Comparison of ENCODE assay signal across 8 mouse cellular contexts in the genomic region with DNA sequence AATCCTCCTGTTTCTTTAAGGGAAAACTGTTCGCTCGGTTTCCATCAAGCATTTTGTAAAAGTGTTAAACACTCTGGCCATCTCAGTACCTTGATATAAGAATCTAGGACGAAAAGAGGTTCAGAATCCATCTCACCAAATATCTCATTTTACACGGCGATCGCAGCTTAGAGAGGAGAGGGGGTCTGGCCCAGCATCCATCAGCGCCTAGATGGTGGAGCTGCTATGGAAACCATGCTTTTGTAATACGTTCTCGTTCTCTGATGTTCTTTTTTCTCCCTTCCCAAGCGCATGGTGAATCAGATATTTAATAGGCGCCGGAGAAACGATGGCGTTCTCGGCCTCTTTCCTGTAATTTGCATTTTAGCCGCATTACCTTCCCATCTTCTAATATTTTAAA. TPM values are rescaled to one million over a fixed set of nuclear protein-coding genes. Genes with fewer than 3 reads are reported as not detected.
A peak's percentile ranks its signal among the peaks of the same experiment; 100 is the strongest.
DNase-seq lines count a peak whose midpoint lies in the region; ATAC-seq and TF ChIP-seq lines count a peak whose summit lies in the region.

No protein-coding gene starts in this region.

- no peak for TF ChIP-seq POLR2A in heart, adult 2 months (IDR thresholded peaks at IDR 0.05; ENCODE audit: insufficient read depth, low read depth, low read length)

- intact Hi-C loops in heart, adult 2 months (cut with DNase I): no loop called here

- no peaks in the 10 kb centered on the region for H3K4me1 ChIP-seq in heart, adult 2 months (ENCODE audit: control insufficient read depth, insufficient read depth, low read length)
- peaks cover 7% of the 10 kb centered on the region for H3K4me1 ChIP-seq in E14TG2a.4 (replicated peaks; ENCODE audit: low read depth, low read length)
- peaks cover 8% of the 10 kb centered on the region for H3K4me1 ChIP-seq in forebrain, embryonic 12.5 days
- H3K4me1 ChIP-seq in limb, embryonic 13.5 days: peaks cover 3% of the 10 kb centered on the region; the same call in 1 of the 2 replicates

- peaks cover 10% of the 10 kb centered on the region for H3K9me3 ChIP-seq in E14TG2a.4 (ENCODE audit: low read length)
- no peaks in the 10 kb centered on the region for H3K9me3 ChIP-seq in forebrain, embryonic 12.5 days
- no peaks in the 10 kb centered on the region for H3K9me3 ChIP-seq in limb, embryonic 13.5 days

- H3K9ac ChIP-seq in heart, adult 2 months (ENCODE audit: low read depth, low read length): no peak overlapping the region
- H3K9ac ChIP-seq in forebrain, embryonic 12.5 days: peak overlapping the region; percentile 82
- H3K9ac ChIP-seq in limb, embryonic 13.5 days: peak overlapping the region; percentile 72; the same call in 1 of the 2 replicates

- H3K36me3 ChIP-seq in heart, adult 2 months (ENCODE audit: control insufficient read depth, insufficient read depth, low read length): no peaks in the 10 kb centered on the region
- no peaks in the 10 kb centered on the region for H3K36me3 ChIP-seq in E14TG2a.4 (ENCODE audit: insufficient read depth, low read length)
- H3K36me3 ChIP-seq in forebrain, embryonic 12.5 days (replicated peaks): 0 out of 2 replicates have a peak, but pooled peaks cover 1% of the 10 kb centered on the region
- no peaks in the 10 kb centered on the region for H3K36me3 ChIP-seq in limb, embryonic 13.5 days

- peak overlapping the region; percentile 74 for H3K4me2 ChIP-seq in forebrain, embryonic 12.5 days
- peak overlapping the region; percentile 88 for H3K4me2 ChIP-seq in limb, embryonic 13.5 days (replicated peaks)

- ATAC-seq in forebrain, embryonic 12.5 days (ENCODE audit: low FRiP score): peak; percentile 22; the same call in 1 of the 2 replicates
- ATAC-seq in limb, embryonic 13.5 days (ENCODE audit: low FRiP score, low read depth): no peak

- DNase-seq in heart, adult 2 months: no peak
- no peak for DNase-seq in heart, adult 9 months (ENCODE audit: low spot score in 2 of 2)
- DNase-seq in gastrocnemius, adult 18-20 months (ENCODE audit: low spot score): no peak
- DNase-seq in retina, embryonic 14.5 days (ENCODE audit: low spot score): no peak
- no peak for DNase-seq in layer of hippocampus, adult 9-10 months (ENCODE audit: low spot score)

- no peak overlapping the region for H3K27ac ChIP-seq in heart, adult 2 months
- H3K27ac ChIP-seq in forebrain, embryonic 12.5 days: peak overlapping the region; percentile 89
- no peak overlapping the region for H3K27ac ChIP-seq in limb, embryonic 13.5 days

- WGBS in heart, adult 2 months: 51% methylated on average over 16 of the region's 16 CpGs
- WGBS in forebrain, embryonic 12.5 days: 11% methylated on average over 16 of the region's 16 CpGs
- 18% methylated on average over 16 of the region's 16 CpGs for whole genome bisulfite sequencing in limb, embryonic 13.5 days

- peak overlapping the region; percentile 5; the same call in 1 of the 2 replicates for H3K4me3 ChIP-seq in heart, adult 2 months
- H3K4me3 ChIP-seq in E14TG2a.4 (replicated peaks; ENCODE audit: low read length): peak overlapping the region; percentile 90
- peak overlapping the region; percentile 83 for H3K4me3 ChIP-seq in forebrain, embryonic 12.5 days (replicated peaks)
- peak overlapping the region; percentile 77 for H3K4me3 ChIP-seq in limb, embryonic 13.5 days

- no peaks in the 10 kb centered on the region for H3K79me2 ChIP-seq in heart, adult 2 months (replicated peaks; ENCODE audit: control insufficient read depth, insufficient read depth, low read length)

- H3K27me3 ChIP-seq in heart, adult 2 months (ENCODE audit: control insufficient read depth, insufficient read depth, low read length): 0 out of 2 replicates have a peak, but pooled peaks cover 2% of the 10 kb centered on the region
- H3K27me3 ChIP-seq in E14TG2a.4 (ENCODE audit: insufficient read depth, low read length): peaks cover 43% of the 10 kb centered on the region
- no peaks in the 10 kb centered on the region for H3K27me3 ChIP-seq in forebrain, embryonic 12.5 days
- 0 out of 2 replicates have a peak, but pooled peaks cover 5% of the 10 kb centered on the region for H3K27me3 ChIP-seq in limb, embryonic 13.5 days

- TF ChIP-seq CTCF in heart, adult 2 months (IDR thresholded peaks at IDR 0.05): no peak
- TF ChIP-seq CTCF in E14TG2a.4 (conservative IDR thresholded peaks at IDR 0.05; ENCODE audit: low read length): no peak

- no peak for TF ChIP-seq EP300 in heart, adult 2 months (IDR thresholded peaks at IDR 0.05; ENCODE audit: insufficient read depth, low read depth, low read length)

RNA-seq across cellular contexts. Expression of a gene that starts 1.2 kb away (rescaled TPM):
- 1 to 10 TPM; 3.8 to 4.7 TPM for total RNA-seq in heart, adult 2 months (2021)
- 1.0 and 2.6 TPM in 2 replicates for polyA plus RNA-seq in heart, adult 2 months (2012; rRNA removed)
- 112 and 121 TPM in 2 replicates for polyA plus RNA-seq in forebrain, embryonic 12.5 days (2016; fragmentation: Nextera tagmentation; extraction: Ambion mirVana)
- 26.5 and 27.7 TPM in 2 replicates for polyA plus RNA-seq in limb, embryonic 13.5 days (2015; fragmentation: Nextera tagmentation; extraction: Ambion mirVana)
- 1 to 10 TPM; 3.7 to 5.0 TPM for total RNA-seq in gastrocnemius, adult 18-20 months (2021)

RNA-seq across cellular contexts. Expression of a gene that starts 15.6 kb away (rescaled TPM):
- total RNA-seq in heart, adult 2 months (2021): 1 to 10 TPM; 6.9 to 8.5 TPM
- 16.4 and 18.1 TPM in 2 replicates for polyA plus RNA-seq in heart, adult 2 months (2012; rRNA removed)
- 13.8 and 15.5 TPM in 2 replicates for polyA plus RNA-seq in forebrain, embryonic 12.5 days (2016; fragmentation: Nextera tagmentation; extraction: Ambion mirVana)
- 36.7 and 38.3 TPM in 2 replicates for polyA plus RNA-seq in limb, embryonic 13.5 days (2015; fragmentation: Nextera tagmentation; extraction: Ambion mirVana)
- 1 to 10 TPM; 4.8 to 7.6 TPM for total RNA-seq in gastrocnemius, adult 18-20 months (2021)

RNA-seq across cellular contexts. Expression of a gene that starts 50.5 kb away (rescaled TPM):
- 10 to 100 TPM; 50.1 to 63.6 TPM for total RNA-seq in heart, adult 2 months (2021)
- 19.6 and 37.8 TPM in 2 replicates for polyA plus RNA-seq in heart, adult 2 months (2012; rRNA removed)
- polyA plus RNA-seq in forebrain, embryonic 12.5 days (2016; fragmentation: Nextera tagmentation; extraction: Ambion mirVana): 101 and 103 TPM in 2 replicates
- 105 and 111 TPM in 2 replicates for polyA plus RNA-seq in limb, embryonic 13.5 days (2015; fragmentation: Nextera tagmentation; extraction: Ambion mirVana)
- 10 to 100 TPM; 14.2 to 26.3 TPM for total RNA-seq in gastrocnemius, adult 18-20 months (2021)

Comparison
In these comparisons a context has a peak if more than half of its experiments do, and no peak if none do; other contexts are left out.
1. H3K4me3 ChIP-seq: peak in every context shown above with its lines; median percentile 90 in E14TG2a.4; 83 in forebrain, embryonic 12.5 days; 77 in limb, embryonic 13.5 days; 5 in heart, adult 2 months.